Mouse (Mus musculus) liver, adult 2 months (tissue): Measurements from ENCODE around the gene Tcf19. TPM values are rescaled to one million over a fixed set of nuclear protein-coding genes. Genes with fewer than 3 reads are reported as not detected.

Source experiments
- DNase-seq: peaks from one replicate; pipeline ENCODE4 v3.0.0-alpha.2; 2011; ENCODE audit warnings: low read depth, low spot score; ENCODE audit errors: extremely low read depth
- H3K27ac ChIP-seq: fragments of 200-500 bp; replicated peaks from 2 replicates; pipeline ENCODE4 v1.5.1; 2012; ENCODE audit warnings: low read depth, mild to moderate bottlenecking, control low read depth, inconsistent platforms, low read length; ENCODE audit not compliant: insufficient read depth
- H3K27me3 ChIP-seq: fragments of 200-500 bp; 2 replicates; pipeline ENCODE4 v1.6.1; 2012; ENCODE audit warnings: mild to moderate bottlenecking, moderate library complexity, low read length, inconsistent platforms; ENCODE audit not compliant: control insufficient read depth, insufficient read depth
- H3K36me3 ChIP-seq: fragments of 200-500 bp; 2 replicates; pipeline ENCODE4 v1.6.1; 2012; ENCODE audit warnings: low read length, inconsistent platforms; ENCODE audit not compliant: control insufficient read depth, insufficient read depth
- H3K4me1 ChIP-seq: fragments of 200-500 bp; 2 replicates; pipeline ENCODE4 v1.6.1; 2011; ENCODE audit warnings: low read length; ENCODE audit not compliant: control insufficient read depth, insufficient read depth
- H3K4me3 ChIP-seq: fragments of 200-500 bp; 2 replicates; pipeline ENCODE4 v1.5.1; 2011; ENCODE audit warnings: low read depth, mild to moderate bottlenecking, control low read depth, low read length, moderate library complexity; ENCODE audit not compliant: insufficient read depth
- H3K79me2 ChIP-seq: fragments of 200-500 bp; 2 replicates; pipeline ENCODE4 v1.6.1; 2012; ENCODE audit warnings: inconsistent platforms, mild to moderate bottlenecking, low read length, moderate library complexity; ENCODE audit not compliant: control insufficient read depth, insufficient read depth
- H3K9ac ChIP-seq: fragments of 200-500 bp; 2 replicates; pipeline ENCODE4 v1.6.1; 2012; ENCODE audit warnings: low read depth, mild to moderate bottlenecking, control low read depth, inconsistent platforms, low read length
- CTCF ChIP-seq: fragments of 200-500 bp; IDR thresholded peaks from 2 replicates; pipeline ENCODE4 v1.5.1; 2011; ENCODE audit warnings: low read depth, low read length, control low read depth
- POLR2A ChIP-seq: fragments of 200-500 bp; IDR thresholded peaks from 2 replicates; pipeline ENCODE4 v1.6.1; 2011; ENCODE audit warnings: low read length, control low read depth; ENCODE audit not compliant: insufficient read depth; ENCODE audit errors: extremely low read depth
- WGBS: fragments of 180-500 bp; shearing (Covaris S2); methylation state at CpG from one replicate; pipeline ENCODE4 v1.1.7; 2018; 5-methylcytosine and 5-hydroxymethylcytosine counted together
- polyA plus RNA-seq: library from polyadenylated mRNA; depleted of rRNA; stranded (reverse); fragments of >200 nt; gene quantifications from 2 replicates; pipeline ENCODE4 v1.2.3, GENCODE M21; 2012
- total RNA-seq: library from RNA; depleted of rRNA; stranded (reverse); fragments of >200 nt; gene quantifications from 2 replicates; pipeline ENCODE4 v1.2.3, GENCODE M21; 2014

Gene Tcf19
- total and polyA plus RNA-seq, 2 experiments: 1.9 to 3.1 TPM

DNA sequence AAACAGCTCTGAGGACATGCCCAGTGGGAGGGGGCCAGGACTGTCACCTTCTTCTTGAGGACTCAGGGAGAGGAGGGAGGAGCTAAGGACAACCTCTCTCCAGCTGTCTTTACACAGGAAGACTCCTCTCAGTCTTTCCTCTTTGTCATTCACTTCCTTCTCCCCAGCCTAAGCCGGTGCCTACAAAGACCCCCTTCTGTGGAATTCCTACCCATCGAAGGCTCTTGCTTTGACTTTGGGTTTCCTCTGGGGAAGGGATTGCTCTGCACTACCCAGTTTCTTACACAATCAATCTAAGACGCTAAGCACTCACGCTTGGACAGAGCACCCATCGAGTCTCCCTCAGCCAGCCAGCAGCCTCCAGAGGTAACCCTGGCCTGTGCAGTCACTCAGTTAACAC lies 32.0 kb upstream of the Tcf19 start:
- no peaks in the 10 kb centered on the region for H3K27me3 ChIP-seq
- no peaks in the 10 kb centered on the region for H3K36me3 ChIP-seq
- no peak for TF ChIP-seq POLR2A
- no peak for TF ChIP-seq CTCF
- H3K27ac ChIP-seq: no peak overlapping the region
- H3K4me1 ChIP-seq: no peaks in the 10 kb centered on the region
- DNase-seq: no peak
- no peak overlapping the region for H3K9ac ChIP-seq
- H3K79me2 ChIP-seq: no peaks in the 10 kb centered on the region
- H3K4me3 ChIP-seq: no peak overlapping the region
- 48% methylated on average over 5 of the region's 5 CpGs for WGBS

DNA sequence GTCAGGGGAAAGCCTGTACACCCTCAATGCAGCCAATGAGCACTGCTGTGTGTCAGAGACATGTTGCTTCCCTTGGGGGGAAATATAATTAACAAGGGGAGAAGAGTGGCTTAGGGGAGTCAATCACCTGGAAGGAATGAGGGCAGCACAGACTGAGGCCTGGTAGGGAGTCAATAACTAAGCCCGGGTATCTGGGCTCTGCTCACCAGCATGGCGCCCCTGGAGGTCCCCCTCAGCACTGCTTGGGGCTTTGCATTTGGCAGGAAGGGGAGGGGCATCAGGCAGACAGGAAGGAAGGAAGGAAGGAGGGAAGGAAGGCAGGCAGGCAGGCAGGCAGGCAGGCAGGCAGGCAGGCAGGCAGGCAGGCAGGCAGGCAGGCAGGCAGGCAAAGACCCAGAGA lies 30.8 kb upstream of the Tcf19 start:
- Histone ChIP-seq H3K27me3 (no peaks in the 10 kb centered on the region), H3K79me2 (no peaks in the 10 kb centered on the region), H3K9ac (no peak overlapping the region), H3K36me3 (no peaks in the 10 kb centered on the region), H3K4me1 (no peaks in the 10 kb centered on the region), H3K4me3 (no peak overlapping the region), H3K27ac (no peak overlapping the region)
- WGBS: 88% methylated on average over 2 of the region's 2 CpGs
- DNase-seq: no peak
- no peak for TF ChIP-seq CTCF
- TF ChIP-seq POLR2A: no peak

DNA sequence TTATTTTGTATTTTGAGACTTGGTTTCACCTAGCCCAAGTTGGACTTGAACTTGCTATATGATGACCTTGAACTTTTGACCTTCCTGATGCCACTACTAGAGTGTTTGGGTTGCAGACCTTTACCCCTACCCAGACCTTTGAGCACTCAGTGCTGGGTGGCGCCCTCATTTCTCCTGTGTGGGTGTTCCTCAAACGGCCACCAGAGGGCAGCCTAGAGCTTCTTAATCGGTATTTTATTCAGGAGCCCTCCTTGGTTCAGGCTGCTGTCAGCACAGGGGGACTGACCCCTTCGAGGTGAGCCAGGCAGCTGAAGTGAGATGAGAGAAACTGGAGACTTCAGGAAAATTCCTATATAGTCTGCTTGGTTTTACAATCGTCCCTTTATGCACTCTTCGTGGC lies 28.1 kb upstream of the Tcf19 start:
- H3K9ac ChIP-seq: no peak overlapping the region
- H3K27me3 ChIP-seq: no peaks in the 10 kb centered on the region
- H3K27ac ChIP-seq: no peak overlapping the region
- peak; percentile 17 for DNase-seq
- no peaks in the 10 kb centered on the region for H3K79me2 ChIP-seq
- no peaks in the 10 kb centered on the region for H3K36me3 ChIP-seq
- WGBS: 42% methylated on average over 6 of the region's 6 CpGs
- TF ChIP-seq CTCF: peak; percentile 72
- no peak for TF ChIP-seq POLR2A
- no peaks in the 10 kb centered on the region for H3K4me1 ChIP-seq
- H3K4me3 ChIP-seq: no peak overlapping the region

DNA sequence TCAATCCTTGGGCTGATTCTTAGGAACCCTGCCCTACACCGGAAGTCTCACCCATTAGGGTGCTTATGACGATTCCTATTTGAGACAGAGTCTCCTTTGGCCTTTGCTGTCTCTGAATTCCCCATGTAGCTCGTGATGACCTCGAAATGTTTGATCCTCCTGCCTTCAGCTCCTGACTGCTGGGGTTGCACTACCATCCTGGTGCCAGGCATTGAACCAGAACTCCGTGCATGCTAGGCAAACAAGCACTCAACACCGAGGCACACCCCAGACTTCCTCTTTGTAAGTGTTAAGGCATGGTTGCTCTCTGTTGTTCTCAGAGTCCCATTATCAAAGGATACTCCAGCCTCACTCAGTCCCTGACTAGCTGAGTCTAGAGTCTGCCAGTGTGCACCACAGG lies 27.4 kb upstream of the Tcf19 start:
- WGBS: 65% methylated on average over 6 of the region's 6 CpGs

DNA sequence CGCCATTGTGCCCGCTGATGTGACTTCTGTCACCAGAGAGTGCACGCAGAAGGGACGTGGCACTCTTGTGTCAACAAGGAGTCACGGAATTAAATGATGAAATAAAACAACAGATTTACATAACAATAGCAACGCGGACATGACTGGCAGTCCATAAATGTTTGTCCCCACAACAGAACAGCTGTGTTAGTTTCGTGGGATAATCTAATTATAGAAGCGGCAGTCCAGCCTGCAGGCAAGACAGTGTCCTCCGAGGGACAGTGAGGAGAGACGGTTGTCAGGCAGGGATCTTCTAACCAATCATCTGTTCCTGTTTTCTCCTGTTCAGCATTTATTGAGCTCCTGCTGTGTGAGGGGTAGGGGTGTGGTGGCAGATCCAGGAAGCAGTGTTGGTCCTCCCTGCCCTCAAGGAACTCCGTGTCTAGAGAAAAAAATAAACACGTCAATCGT lies 26.8 kb upstream of the Tcf19 start:
- 62% methylated on average over 14 of the region's 14 CpGs for WGBS
- H3K4me1 ChIP-seq: no peaks in the 10 kb centered on the region
- DNase-seq: no peak
- no peaks in the 10 kb centered on the region for H3K36me3 ChIP-seq
- H3K4me3 ChIP-seq: no peak overlapping the region
- H3K27ac ChIP-seq: no peak overlapping the region
- no peaks in the 10 kb centered on the region for H3K27me3 ChIP-seq
- H3K79me2 ChIP-seq: no peaks in the 10 kb centered on the region
- no peak overlapping the region for H3K9ac ChIP-seq
- TF ChIP-seq POLR2A (no peak), CTCF (no peak)

More for the DNA sequence above, 27.4 kb upstream of the Tcf19 start:
- no peak for TF ChIP-seq CTCF
- TF ChIP-seq POLR2A: no peak
- Histone ChIP-seq H3K4me3 (no peak overlapping the region), H3K27me3 (no peaks in the 10 kb centered on the region), H3K36me3 (no peaks in the 10 kb centered on the region), H3K9ac (no peak overlapping the region), H3K79me2 (no peaks in the 10 kb centered on the region), H3K27ac (no peak overlapping the region), H3K4me1 (no peaks in the 10 kb centered on the region)
- no peak for DNase-seq

DNA sequence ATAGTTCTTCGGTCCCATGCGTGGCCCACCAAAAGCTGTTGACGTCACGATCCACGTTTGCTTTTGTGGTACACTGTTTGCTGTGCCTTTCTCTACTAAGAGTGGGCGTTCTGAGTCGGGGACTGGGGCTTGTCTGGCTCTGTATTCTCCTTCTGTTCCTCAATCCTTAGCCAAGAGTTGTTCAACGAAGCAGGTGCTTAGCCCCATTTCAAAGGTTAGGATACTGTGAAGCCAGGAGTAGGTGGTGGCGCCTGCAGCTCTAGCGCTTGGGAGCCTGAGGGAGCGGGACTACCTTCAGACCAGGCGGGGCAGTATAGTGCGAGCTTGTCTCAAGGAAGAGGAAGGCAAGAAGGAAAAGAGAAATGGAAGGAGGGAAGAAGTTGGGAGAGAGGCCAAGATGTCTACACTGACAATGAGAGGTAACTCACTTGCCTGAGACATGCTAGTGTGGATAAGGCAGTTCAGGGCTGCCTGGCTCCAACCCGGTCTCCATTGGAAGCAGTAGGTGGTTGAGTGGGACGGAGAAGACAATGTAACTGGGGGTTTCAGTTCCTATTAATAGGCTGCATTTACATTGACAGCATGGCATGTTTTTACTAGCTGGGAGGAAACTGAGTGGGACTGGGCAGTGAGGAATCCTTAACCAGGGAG lies 26.3 kb upstream of the Tcf19 start:
- H3K27me3 ChIP-seq: no peaks in the 10 kb centered on the region
- WGBS: 83% methylated on average over 15 of the region's 15 CpGs
- H3K79me2 ChIP-seq: no peaks in the 10 kb centered on the region
- no peaks in the 10 kb centered on the region for H3K36me3 ChIP-seq
- H3K27ac ChIP-seq: no peak overlapping the region
- no peak overlapping the region for H3K9ac ChIP-seq
- no peak for TF ChIP-seq CTCF
- TF ChIP-seq POLR2A: no peak
- no peaks in the 10 kb centered on the region for H3K4me1 ChIP-seq
- no peak for DNase-seq
- no peak overlapping the region for H3K4me3 ChIP-seq
